Mouse (Mus musculus) WW6 (cell line): Measurements from ENCODE around the gene Kcnmb3.

ENCODE experiments used
- DNase-seq: peaks from one replicate; pipeline ENCODE4 v3.0.0-alpha.2; 2013; ENCODE audit warnings: low read depth, low spot score

Gene Kcnmb3

DNA sequence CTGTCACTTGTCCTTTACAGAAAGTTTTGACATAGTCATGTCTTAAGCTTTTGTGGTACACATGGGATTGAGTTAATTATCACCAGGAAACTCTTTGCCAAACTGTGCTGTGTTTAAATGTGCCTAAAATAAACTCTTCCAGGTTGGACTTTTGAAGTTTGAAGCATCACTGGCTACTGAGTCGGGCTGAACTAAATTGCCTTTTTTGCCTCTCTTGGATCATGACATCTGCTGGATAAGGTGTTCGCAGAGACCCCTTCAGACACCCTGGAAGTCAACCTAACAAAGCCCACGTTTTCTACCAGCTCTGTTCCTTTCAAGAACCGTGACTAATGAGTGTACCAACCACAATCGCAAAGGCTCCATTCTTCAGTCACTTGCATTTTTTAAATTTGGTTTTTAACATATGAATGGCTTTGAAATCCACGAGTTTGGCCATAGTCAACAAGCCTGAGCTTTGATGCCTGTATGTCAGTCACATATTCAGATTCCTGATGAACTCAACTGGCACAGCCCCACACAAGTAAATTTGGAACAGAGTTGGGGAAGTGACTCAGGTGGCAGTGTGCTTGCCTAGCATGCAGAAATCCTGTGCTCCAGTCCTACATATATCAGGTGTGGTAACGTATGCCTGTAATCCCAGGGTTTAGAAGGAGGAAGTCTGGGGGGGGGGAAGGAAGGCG, 3.2 kb upstream of the Kcnmb3 start:
- no peak for DNase-seq

DNA sequence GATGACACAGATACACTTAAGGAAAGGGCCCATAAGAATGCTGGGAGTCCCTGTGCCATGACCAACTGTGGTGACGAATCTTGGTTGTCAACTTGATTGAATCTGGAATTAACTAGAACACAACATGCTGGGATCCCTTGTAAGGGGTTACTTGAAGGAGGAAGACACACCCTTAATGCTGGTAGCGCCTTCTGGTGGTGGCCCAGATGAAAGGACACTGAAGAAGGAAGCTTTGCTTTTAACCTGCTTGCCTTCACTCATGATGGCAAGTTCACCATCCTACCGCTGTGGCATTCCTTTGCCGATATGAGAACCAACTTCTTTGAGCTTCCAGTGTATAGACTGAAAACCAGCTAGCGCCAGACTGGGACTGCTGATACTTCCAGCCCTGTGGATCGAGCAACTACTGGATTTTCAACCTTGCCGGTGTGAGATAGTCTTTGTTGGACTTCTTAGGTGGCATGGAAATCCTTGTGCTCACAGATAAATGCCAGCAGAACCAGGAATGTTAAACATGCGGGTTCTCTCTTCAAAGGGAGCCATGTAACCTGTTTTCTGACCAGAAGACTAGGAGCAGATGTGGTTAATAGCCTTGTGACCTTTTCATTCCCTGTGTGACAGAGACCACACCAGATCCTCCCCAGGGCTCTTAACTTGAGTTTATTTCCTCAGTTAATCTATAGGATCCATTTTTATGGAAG, 2.5 kb upstream of the Kcnmb3 start:
- DNase-seq: no peak

- DNase-seq: no peak
Measured at GRCm38 (mm10) chr3:32490928-32491315, 1.1 kb downstream of the Kcnmb3 start.

DNA sequence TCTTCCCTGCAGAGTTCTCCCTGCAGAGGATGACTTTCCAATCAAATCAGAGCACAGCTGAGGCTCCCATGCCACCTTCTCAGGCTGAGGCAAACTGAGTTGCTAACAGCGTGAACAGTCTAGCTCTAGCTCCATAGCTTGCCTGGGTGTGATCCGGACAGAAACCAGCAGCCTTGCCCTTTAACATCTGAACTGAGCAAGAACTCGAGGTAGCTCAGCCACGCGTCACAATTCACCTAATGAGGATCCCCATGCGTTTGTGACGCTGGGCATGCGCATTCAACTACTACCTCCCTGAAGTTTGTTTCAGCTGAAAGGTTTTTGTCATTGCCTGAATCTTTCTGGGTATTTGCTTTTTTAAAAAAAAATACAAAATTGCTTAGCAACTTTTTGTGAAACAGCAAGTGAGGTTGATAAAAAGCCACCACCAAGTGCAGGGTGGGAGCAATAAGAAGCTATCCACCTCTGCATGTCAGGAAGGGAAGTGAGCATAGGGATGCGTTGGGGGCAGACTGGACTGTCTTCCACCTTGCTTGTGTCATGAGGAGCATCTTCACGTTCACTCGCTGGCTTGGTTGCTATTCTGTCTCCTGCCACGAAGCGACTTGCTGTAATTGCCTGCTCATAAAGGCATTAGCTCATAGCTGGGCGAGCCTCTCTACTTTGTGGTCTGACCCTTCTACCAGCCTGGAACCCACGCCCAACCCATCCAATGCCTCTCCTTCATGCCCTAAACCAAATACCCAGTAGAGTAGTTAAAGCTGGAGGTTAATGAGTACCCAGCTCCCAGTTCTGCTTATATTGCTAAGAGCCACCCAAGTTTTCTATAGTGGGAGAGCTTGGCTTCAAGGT, 1.7 kb downstream of the Kcnmb3 start:
- no peak for DNase-seq

GRCm38 (mm10) chr3:32488172-32488571, 3.9 kb downstream of the Kcnmb3 start:
- DNase-seq: no peak

DNA sequence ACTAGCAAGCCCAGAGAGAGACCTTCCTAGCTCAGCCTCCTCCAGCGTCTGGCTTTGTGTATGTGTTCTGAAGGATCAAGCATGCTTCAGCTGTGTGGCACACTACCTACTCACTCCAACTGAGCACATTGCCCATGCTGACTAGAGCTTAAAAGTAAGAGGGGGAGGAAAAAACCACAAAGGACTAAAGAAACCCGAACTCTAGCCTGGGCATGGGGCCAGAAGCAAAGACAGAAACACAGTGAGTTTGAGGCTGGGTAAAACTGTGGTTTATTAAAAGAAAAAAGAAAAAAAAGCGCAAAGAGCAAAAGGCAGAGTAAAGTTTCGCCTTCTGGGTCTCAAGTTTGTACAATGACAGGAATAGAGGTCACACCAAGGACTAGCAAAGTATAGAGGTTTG, 5.5 kb downstream of the Kcnmb3 start:
- no peak for DNase-seq

DNA sequence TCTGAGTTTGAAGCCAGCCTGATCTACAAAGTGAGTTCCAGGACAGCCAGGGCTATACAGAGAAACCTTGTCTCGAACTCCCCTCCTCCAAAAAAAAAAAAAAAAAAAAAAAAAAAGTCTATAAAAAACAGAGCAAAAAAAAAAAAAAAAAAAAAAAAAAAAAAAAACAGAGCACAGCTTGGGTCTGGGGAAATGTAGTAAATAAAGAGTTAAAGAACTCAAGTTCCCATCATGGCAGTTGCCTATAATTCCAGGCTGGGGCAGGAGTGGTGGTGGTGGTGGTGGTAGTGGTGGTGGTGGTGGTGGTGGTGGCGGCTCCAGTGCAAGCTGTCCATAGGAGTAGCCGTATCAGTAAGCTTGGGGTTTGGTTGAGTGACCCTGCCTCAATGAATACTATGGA, 9.0 kb downstream of the Kcnmb3 start:
- no peak for DNase-seq

- no peak for DNase-seq
Measured at GRCm38 (mm10) chr3:32479961-32480360, 12.1 kb downstream of the Kcnmb3 start.

DNA sequence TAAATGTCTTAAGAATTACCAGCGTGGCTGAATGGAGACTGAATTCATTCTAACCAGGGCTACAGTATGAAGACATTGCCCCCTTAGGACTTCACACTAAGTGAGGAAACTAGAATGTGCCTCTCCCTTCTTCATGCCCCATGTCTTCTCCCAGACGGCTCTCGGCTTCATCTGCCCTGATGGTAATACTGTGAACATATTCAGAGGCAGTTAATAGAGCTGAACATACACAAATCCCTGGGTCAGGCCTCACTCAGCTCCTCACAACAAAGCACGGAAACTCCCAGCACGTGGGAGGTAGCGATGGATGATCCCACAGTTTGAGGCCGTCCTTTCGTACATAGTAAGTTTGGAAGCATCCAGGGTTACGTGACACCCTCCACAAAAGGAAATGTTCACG, 18.8 kb downstream of the Kcnmb3 start:
- no peak for DNase-seq

- no peak for DNase-seq
Measured at GRCm38 (mm10) chr3:32472191-32472900, 19.7 kb downstream of the Kcnmb3 start.

DNA sequence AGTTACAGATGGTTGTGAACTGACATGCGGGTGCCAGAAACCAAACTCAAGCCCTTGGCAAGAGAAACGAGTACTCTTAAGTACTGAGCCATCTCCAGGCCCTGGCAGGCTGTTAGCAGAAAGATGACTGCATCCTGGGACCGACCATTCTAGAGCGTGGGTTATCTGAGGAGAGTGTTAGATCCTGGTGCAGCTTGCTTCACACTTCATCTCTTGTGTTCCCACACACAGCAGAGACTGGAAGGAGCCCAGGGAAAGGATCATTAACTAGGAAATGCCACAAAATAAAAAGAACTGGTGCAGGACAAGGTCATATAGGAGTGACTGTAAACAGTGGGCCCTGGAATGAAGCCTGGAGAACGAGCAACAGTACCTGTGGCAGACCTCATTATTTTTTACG, 20.9 kb downstream of the Kcnmb3 start:
- no peak for DNase-seq

DNA sequence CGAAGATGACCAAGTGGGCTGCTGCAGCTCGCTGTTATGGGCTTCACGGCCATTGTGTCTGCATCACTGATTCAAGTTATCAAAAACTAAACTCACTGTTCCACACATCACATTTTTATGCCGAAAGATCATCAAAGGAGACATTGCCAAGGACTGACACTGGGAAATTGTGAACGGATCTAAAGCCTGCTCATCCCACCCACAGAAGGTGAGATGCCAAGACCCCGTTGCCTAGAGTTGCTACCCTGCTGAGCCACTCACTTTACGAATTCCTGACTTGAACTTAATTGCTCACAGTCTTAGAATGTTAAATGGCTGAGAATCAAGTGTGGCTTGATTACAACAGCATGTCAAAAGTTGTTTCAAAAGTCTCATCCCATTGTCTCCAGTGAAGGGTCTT, 21.6 kb downstream of the Kcnmb3 start:
- no peak for DNase-seq

GRCm38 (mm10) chr3:32468411-32468810, 23.6 kb downstream of the Kcnmb3 start:
- no peak for DNase-seq

DNA sequence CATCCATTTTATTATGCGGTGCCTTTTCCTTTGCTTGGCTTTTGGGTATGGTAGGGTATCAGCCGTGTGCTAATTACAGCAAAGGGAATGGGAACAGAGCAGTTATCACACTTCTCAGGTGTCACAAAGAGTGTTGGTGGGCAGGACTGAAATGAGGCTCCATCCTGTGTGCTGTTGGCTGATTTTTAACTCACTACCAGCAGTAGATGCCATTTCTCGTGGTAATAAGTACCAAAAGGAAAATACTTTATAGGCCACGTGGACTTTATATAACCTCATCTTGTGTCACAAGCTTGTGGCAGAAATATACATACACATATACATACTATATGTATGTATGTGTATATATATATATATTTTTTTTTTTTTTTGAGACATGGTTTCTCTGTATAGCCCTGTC, 24.7 kb downstream of the Kcnmb3 start:
- no peak for DNase-seq

DNA sequence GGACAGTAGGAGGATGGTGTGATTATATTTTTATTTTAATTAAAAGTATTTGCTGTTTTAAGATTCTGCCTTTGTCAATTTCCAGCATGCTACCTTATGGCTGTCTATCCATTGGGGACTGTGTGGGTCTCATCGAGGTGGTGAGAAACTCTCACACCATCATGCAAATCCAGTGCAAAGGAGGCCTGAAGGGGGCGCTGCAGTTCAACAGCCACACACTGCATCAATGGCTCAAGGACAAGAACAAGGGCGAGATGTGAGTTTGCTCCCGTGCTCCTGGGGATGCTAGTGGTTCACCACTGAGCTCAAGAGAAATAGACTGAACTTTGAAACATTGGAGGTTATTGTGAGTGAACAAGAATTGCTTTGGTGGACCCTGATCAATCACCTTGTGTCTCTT, 32.3 kb downstream of the Kcnmb3 start:
- DNase-seq: peak; percentile 22

DNA sequence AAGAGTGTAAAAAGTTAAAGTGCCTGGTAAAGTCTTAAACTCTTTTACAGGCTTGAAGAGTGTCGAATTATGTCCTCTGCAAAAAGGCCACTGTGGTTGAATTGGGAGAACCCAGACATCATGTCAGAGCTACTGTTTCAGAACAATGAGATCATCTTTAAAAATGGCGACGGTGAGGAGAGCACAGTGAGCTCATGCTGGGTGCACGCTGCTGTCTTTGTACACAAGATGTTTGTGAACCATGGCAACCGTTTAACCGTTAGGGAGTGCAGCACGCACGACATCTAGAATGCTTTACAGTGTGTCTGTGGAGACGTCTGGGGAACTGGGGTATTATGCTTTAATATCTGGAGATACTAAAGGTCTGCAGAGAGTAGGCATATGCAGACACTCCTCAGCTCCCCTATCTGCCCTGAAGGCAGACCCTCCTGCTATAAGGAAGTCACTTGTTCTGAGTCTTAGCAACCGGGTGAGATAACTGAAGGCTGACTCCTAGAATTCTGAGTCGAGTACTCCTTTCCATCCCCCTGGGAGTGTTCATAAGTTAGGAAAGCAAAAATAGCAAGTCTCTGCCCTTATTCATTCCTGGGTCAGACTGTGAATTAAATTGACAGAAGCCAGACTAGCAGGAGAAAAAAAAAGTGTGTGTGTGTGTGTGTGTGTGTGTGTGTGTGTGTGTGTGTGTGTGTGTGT, 37.6 kb downstream of the Kcnmb3 start:
- DNase-seq: no peak

GRCm38 (mm10) chr3:32441710-32442109, 50.3 kb downstream of the Kcnmb3 start:
- no peak for DNase-seq

- no peak for DNase-seq
Measured at GRCm38 (mm10) chr3:32438716-32439115, 53.3 kb downstream of the Kcnmb3 start.

DNA sequence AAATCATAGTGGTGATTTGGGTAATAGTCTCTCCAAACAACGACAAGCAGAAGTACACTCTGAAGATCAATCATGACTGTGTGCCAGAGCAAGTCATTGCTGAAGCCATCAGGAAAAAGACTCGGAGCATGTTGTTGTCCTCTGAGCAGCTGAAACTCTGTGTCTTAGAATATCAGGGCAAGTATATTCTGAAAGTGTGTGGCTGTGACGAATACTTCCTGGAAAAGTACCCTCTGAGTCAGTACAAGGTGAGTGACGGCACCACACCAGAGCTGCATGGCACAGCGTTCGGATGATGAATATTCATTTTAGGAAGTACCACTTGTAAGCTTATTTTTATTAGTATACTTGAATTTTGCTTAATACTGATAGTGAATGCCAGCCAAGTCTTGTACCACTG, 54.2 kb downstream of the Kcnmb3 start:
- no peak for DNase-seq

DNA sequence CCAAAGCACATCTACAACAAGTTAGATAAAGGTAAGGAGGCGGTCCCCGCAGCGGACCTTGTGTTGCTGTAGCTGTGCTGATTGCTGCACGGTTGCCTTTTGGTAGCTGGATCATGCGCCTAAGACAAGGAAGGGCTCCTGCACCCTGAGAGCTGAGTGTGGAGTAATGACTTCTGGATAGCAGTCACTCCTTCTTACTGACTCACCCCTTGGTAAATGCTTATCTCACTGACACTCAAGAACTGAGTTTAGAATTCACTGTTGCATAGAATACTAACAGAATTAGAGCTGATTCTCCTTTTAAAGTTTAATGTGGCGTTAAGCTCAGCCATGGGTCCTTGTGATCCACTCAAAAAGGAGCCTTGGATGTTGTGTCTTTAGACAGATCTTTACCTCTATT, 54.7 kb downstream of the Kcnmb3 start:
- no peak for DNase-seq

DNA sequence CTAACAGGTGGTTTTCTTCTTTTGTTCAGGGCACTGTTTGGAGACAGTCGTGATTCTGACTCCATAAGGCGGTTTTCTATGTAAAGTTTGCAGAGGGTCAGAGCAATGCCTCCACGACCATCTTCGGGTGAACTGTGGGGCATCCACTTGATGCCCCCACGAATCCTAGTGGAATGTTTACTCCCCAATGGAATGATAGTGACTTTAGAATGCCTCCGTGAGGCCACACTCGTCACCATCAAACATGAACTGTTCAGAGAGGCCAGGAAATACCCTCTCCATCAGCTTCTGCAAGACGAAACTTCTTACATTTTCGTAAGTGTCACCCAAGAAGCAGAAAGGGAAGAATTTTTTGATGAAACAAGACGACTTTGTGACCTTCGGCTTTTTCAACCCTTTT, 55.9 kb downstream of the Kcnmb3 start:
- DNase-seq: no peak
